Mouse (Mus musculus) CH12.LX (cell line): ENCODE measurements around the gene Kpna3. TPM values are rescaled to one million over a fixed set of nuclear protein-coding genes. Genes with fewer than 3 reads are reported as not detected.
A peak's percentile ranks its signal among the peaks of the same experiment; 100 is the strongest.

Experiments
- DNase-seq: peaks from one replicate; pipeline ENCODE4 v3.0.0-alpha.2; 2013; ENCODE audit errors: extremely low read depth
- H3K27ac ChIP-seq: 2 replicates; pipeline ENCODE4 v1.5.1; 2012; ENCODE audit warnings: low read depth, mild to moderate bottlenecking, control low read depth, moderate library complexity; ENCODE audit not compliant: insufficient read depth
- H3K27me3 ChIP-seq: replicated peaks from 2 replicates; pipeline ENCODE3; 2012; ENCODE audit warnings: inconsistent platforms
- H3K36me3 ChIP-seq, 2 experiments: replicated peaks in 1 of 2; 2 replicates each; pipeline versions ENCODE3 to v1.6.1; 2012; ENCODE audit warnings: inconsistent platforms in 1 of 2, low read length in 1 of 2, mild to moderate bottlenecking in 1 of 2, mixed read lengths in 1 of 2, moderate library complexity in 1 of 2; ENCODE audit not compliant: control insufficient read depth in 1 of 2, insufficient read depth in 1 of 2
- H3K4me1 ChIP-seq, 2 experiments: 2 replicates each; pipeline ENCODE4 v1.6.1; 2012; ENCODE audit warnings: inconsistent platforms in 1 of 2, moderate library complexity in 1 of 2; ENCODE audit not compliant: insufficient read depth in 2 of 2, control insufficient read depth in 1 of 2
- H3K4me2 ChIP-seq: 2 replicates; pipeline ENCODE4 v1.6.1; 2012; ENCODE audit warnings: low read depth, mild to moderate bottlenecking, control low read depth; ENCODE audit not compliant: poor library complexity, insufficient read depth, severe bottlenecking
- H3K4me3 ChIP-seq, 3 experiments: fragments of 150-350 bp in 1 of 3; sonication (generic) in 1 of 3; replicated peaks in 1 of 3; 2 replicates each; pipeline versions ENCODE3 to v1.5.1; 2011 to 2012; ENCODE audit warnings: low read depth in 2 of 3, low read length in 2 of 3, mild to moderate bottlenecking in 2 of 3, moderate library complexity in 2 of 3, control low read depth in 1 of 3, improper control_type of control experiment in 1 of 3, inconsistent platforms in 1 of 3, mixed read lengths in 1 of 3; ENCODE audit not compliant: poor library complexity in 1 of 3
- H3K79me2 ChIP-seq: replicated peaks from 2 replicates; pipeline ENCODE4 v1.6.1; 2012; ENCODE audit warnings: mild to moderate bottlenecking, moderate library complexity; ENCODE audit not compliant: control insufficient read depth, poor library complexity, insufficient read depth, severe bottlenecking; ENCODE audit errors: extremely low read depth
- H3K9ac ChIP-seq: 2 replicates; pipeline ENCODE4 v1.6.1; 2012; ENCODE audit warnings: low read depth, mild to moderate bottlenecking, control low read depth, moderate library complexity; ENCODE audit not compliant: insufficient read depth
- H3K9me3 ChIP-seq: replicated peaks from 2 replicates; pipeline ENCODE3; 2012; ENCODE audit warnings: low read length, inconsistent platforms, mixed read lengths
- BHLHE40 ChIP-seq: IDR thresholded peaks from 2 replicates; pipeline ENCODE4 v1.6.1; 2011; ENCODE audit warnings: mild to moderate bottlenecking, low read depth, low read length, improper control_type of control experiment
- CHD1 ChIP-seq: IDR thresholded peaks from 2 replicates; pipeline ENCODE4 v1.6.1; 2012; ENCODE audit warnings: low read depth, low read length, improper control_type of control experiment, inconsistent platforms
- CHD2 ChIP-seq: IDR thresholded peaks from 2 replicates; pipeline ENCODE4 v1.6.1; 2011; ENCODE audit warnings: low read length, improper control_type of control experiment
- CTCF ChIP-seq, 2 experiments: IDR thresholded peaks in 1 of 2; conservative IDR thresholded peaks in 1 of 2; 2 replicates each; pipeline ENCODE4 v1.5.1; 2011 to 2012; ENCODE audit warnings: low read depth in 2 of 2, low read length in 2 of 2, improper control_type of control experiment in 1 of 2, inconsistent platforms in 1 of 2, mild to moderate bottlenecking in 1 of 2, moderate library complexity in 1 of 2
- E2F4 ChIP-seq: IDR thresholded peaks from 2 replicates; pipeline ENCODE4 v1.6.1; 2011; ENCODE audit warnings: low read depth, low read length, improper control_type of control experiment; ENCODE audit not compliant: insufficient replicate concordance
- ELF1 ChIP-seq: IDR thresholded peaks from 2 replicates; pipeline ENCODE4 v1.6.1; 2014; ENCODE audit warnings: low read depth, mild to moderate bottlenecking, inconsistent platforms, low read length, improper control_type of control experiment
- ETS1 ChIP-seq: conservative IDR thresholded peaks from 2 replicates; pipeline ENCODE4 v1.6.1; 2012; ENCODE audit warnings: low read depth, mild to moderate bottlenecking, inconsistent platforms, low read length, improper control_type of control experiment, moderate library complexity
- HCFC1 ChIP-seq: IDR thresholded peaks from 2 replicates; pipeline ENCODE4 v1.6.1; 2012; ENCODE audit warnings: low read depth, mild to moderate bottlenecking, inconsistent platforms, low read length, improper control_type of control experiment
- IRF4 ChIP-seq: IDR thresholded peaks from 2 replicates; pipeline ENCODE4 v1.6.1; 2014; ENCODE audit warnings: low read depth, mild to moderate bottlenecking, inconsistent platforms, low read length, improper control_type of control experiment
- KAT2A ChIP-seq: IDR thresholded peaks from 2 replicates; pipeline ENCODE4 v1.6.1; 2012; ENCODE audit warnings: low read length, improper control_type of control experiment, inconsistent platforms; ENCODE audit not compliant: insufficient replicate concordance
- MAFK ChIP-seq: IDR thresholded peaks from 2 replicates; pipeline ENCODE4 v1.6.1; 2011; ENCODE audit warnings: low read length, improper control_type of control experiment; ENCODE audit not compliant: insufficient replicate concordance
- MAX ChIP-seq: IDR thresholded peaks from 2 replicates; pipeline ENCODE4 v1.6.1; 2011; ENCODE audit warnings: low read length, improper control_type of control experiment
- MEF2A ChIP-seq: IDR thresholded peaks from 2 replicates; pipeline ENCODE4 v1.6.1; 2014; ENCODE audit warnings: low read depth, mild to moderate bottlenecking, inconsistent platforms, low read length, improper control_type of control experiment, borderline replicate concordance
- MXI1 ChIP-seq: IDR thresholded peaks from 2 replicates; pipeline ENCODE4 v1.6.1; 2011; ENCODE audit warnings: mild to moderate bottlenecking, low read depth, low read length, improper control_type of control experiment
- NELFE ChIP-seq: IDR thresholded peaks from 2 replicates; pipeline ENCODE4 v1.6.1; 2011; ENCODE audit warnings: low read depth, low read length, improper control_type of control experiment
- NRF1 ChIP-seq: IDR thresholded peaks from 2 replicates; pipeline ENCODE4 v1.6.1; 2014; ENCODE audit warnings: low read depth, mild to moderate bottlenecking, inconsistent platforms, low read length, improper control_type of control experiment, moderate library complexity
- POLR2A ChIP-seq: IDR thresholded peaks from 2 replicates; pipeline ENCODE4 v1.6.1; 2011; ENCODE audit warnings: low read depth, mild to moderate bottlenecking, improper control_type of control experiment, low read length
- POLR2AphosphoS2 ChIP-seq: IDR thresholded peaks from 2 replicates; pipeline ENCODE4 v1.6.1; 2011; ENCODE audit warnings: low read depth, low read length, improper control_type of control experiment
- RCOR1 ChIP-seq: conservative IDR thresholded peaks from 2 replicates; pipeline ENCODE4 v1.6.1; 2012; ENCODE audit warnings: low read depth, mild to moderate bottlenecking, inconsistent platforms, low read length, improper control_type of control experiment
- SIN3A ChIP-seq: IDR thresholded peaks from 2 replicates; pipeline ENCODE4 v1.6.1; 2012; ENCODE audit warnings: low read length, improper control_type of control experiment, inconsistent platforms
- USF1 ChIP-seq: IDR thresholded peaks from 2 replicates; pipeline ENCODE4 v1.6.1; 2014; ENCODE audit warnings: low read depth, mild to moderate bottlenecking, inconsistent platforms, low read length, improper control_type of control experiment
- ZC3H11A ChIP-seq: IDR thresholded peaks from 2 replicates; pipeline ENCODE4 v1.6.1; 2012; ENCODE audit warnings: low read depth, mild to moderate bottlenecking, inconsistent platforms, low read length, improper control_type of control experiment
- ZNF384 ChIP-seq: IDR thresholded peaks from 2 replicates; pipeline ENCODE4 v1.6.1; 2012; ENCODE audit warnings: low read depth, low read length, improper control_type of control experiment, inconsistent platforms
- dilution Hi-C: fragments of 300-500 bp; cut with MboI; formaldehyde crosslinking; loops from 2 replicates; pipeline ENCODE4 v1.14.3; 2020; ENCODE audit warnings: low sequenced_read_pairs; ENCODE audit not compliant: extremely low pct_unique_long_range_greater_than_20kb, extremely low pct_ligation_motif_present
- in situ Hi-C: fragments of 300-500 bp; cut with MboI; formaldehyde crosslinking; loops from 3 replicates; pipeline ENCODE4 v1.14.3; 2019; ENCODE audit warnings: low sequenced_read_pairs, low pct_ligation_motif_present, low pct_unique_long_range_greater_than_20kb, mixed read lengths
- polyA plus RNA-seq: library from polyadenylated mRNA; unstranded; fragments of >175 nt; gene quantifications from 2 replicates; pipeline ENCODE4 v1.2.1, GENCODE M21; 2012; ENCODE audit warnings: low read depth; ENCODE audit not compliant: insufficient read length
- total RNA-seq, 2 experiments: library from RNA; depleted of rRNA; stranded (reverse); fragments of 300-350 nt in 1 of 2; fragments of >200 nt in 1 of 2; gene quantifications; 2 replicates each; pipeline ENCODE4 v1.2.3; 2012 to 2014

Kpna3 gene
- total and polyA plus RNA-seq, 3 experiments, result 21.3 to 85.9 (median 75.4) TPM

DNA sequence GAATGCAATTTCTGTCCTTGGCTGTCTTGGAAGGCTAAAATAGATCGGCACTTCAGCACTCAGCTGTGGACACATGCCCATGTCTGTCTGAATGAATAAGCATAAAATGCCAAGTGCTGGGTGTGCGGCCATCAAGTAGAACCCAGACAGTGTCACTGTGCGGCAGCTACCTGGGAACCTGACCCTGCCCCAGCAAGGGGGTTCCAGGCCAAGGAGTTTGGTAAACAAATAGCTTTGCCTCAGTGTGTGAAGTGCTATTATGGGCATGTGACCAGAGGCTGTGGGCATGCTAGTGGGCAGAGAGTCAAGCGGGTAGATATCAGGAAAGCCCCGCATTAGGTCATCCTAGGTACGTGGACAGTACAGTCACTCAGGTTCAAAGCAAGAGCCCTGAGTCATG lies 8.1 kb upstream of the Kpna3 start:
- no peaks in the 10 kb centered on the region for H3K9me3 ChIP-seq
- peaks cover 4 to 8% of the 10 kb centered on the region in 2 experiments for H3K4me1 ChIP-seq
- no peak overlapping the region for H3K27ac ChIP-seq
- H3K4me2 ChIP-seq, result peak overlapping the region; percentile 27; the same call in 1 of the 2 replicates
- H3K27me3 ChIP-seq, result no peaks in the 10 kb centered on the region
- no peaks in the 10 kb centered on the region for H3K79me2 ChIP-seq
- H3K4me3 ChIP-seq, result no peak overlapping the region
- TF ChIP-seq USF1 (peak; percentile 19), CTCF (conservative IDR thresholded peaks at IDR 0.05 in 1 of 2, IDR thresholded peaks at IDR 0.05 in 1 of 2; ENCODE audit: low read depth in 2 of 2, low read length in 2 of 2) (no peak)
- H3K9ac ChIP-seq, result no peak overlapping the region
- no peaks in the 10 kb centered on the region for H3K36me3 ChIP-seq
- dilution Hi-C loops, result no loop called here
- no peak for DNase-seq
- in situ Hi-C loops, result no loop called here

DNA sequence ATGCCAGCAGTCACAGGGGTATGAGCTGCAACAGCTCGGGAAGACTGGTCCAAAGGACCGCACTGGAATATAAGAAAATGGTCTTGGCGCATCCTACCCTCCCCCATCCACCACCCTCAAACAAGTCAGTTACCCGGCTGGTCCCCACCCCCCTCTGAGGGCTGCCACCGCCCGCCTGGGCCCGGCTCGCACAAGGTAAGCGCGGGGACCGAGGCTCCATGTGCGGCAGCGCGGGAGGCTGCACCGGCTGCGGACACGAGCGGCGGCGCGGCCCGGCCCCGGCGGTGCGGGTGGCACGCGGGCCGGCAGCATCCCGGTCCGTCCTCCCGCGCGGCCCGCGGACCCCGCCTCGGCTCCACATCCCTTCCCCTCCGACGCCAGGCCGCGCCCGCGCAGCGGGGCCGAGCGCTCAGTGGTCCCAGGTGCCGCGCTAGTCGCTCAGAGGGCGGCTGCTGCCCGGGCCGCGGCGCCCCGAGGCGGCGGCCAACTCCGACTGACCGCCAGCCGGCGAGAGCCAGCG lies 473 bp downstream of the Kpna3 start:
- Histone ChIP-seq H3K79me2 (peaks cover 30% of the 10 kb centered on the region), H3K27me3 (no peaks in the 10 kb centered on the region), H3K9ac (peak overlapping the region; percentile 31), H3K9me3 (no peaks in the 10 kb centered on the region), H3K4me1 (peaks cover 0 to 35% of the 10 kb centered on the region in 2 experiments; a peak in 3 of 4 replicates), H3K4me3 (peak overlapping the region; percentile 82 to 95 (median 89)), H3K36me3 (peaks cover 0 to 10% of the 10 kb centered on the region in 2 experiments), H3K27ac (peak overlapping the region; percentile 59; the same call in 1 of the 2 replicates), H3K4me2 (peak overlapping the region; percentile 68)
- TF ChIP-seq CHD2, result 0 out of 2 replicates have a peak, but pooled peaks have one; percentile 11
- TF ChIP-seq MAX, result no peak
- TF ChIP-seq MXI1, result peak; percentile 33; the same call in 1 of the 2 replicates
- 0 out of 2 replicates have a peak, but pooled peaks have one; percentile 32 for TF ChIP-seq SIN3A
- no peak for TF ChIP-seq KAT2A
- dilution Hi-C loops, result no loop called here
- in situ Hi-C loops, result no loop called here
- peak; percentile 53 for DNase-seq

DNA sequence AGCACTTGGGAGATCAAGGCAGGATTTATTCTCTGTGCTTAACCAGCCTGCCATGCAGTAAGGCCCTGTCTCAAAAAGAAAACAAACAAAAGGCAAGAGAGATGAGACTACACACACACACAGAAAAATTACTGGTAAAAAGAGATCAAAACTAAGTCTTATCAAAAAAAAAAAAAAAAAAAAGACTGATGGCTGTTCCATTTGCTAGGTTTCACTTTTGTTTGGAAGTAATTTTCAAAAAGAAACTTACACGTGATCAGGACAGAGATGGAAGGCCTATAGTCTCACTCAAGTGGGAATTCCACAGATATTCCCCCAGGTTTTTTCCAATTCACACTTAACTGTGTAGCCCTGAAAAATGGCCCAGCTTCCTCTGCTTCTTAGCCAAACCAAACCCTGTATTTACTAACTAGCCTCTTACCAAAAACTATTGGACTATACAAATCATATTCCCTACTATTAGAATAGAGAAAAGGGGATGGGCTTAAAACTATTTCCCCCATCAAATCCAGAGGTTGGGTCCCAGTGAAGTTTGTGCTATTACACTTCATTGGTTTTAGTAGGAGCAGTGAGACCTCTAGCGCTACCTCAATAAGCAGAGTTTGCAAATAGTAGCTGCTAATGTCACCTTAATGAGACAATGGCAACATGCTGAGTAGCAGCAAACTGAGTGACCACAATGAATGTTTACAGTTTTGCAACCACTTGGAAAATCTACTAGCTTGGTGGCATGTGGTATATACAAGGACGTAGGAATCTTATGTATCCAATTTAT lies 1.3 kb downstream of the Kpna3 start:
- peak overlapping the region; percentile 31 for H3K9ac ChIP-seq
- dilution Hi-C loops, result no loop called here
- TF ChIP-seq MEF2A (no peak), CHD2 (no peak), HCFC1 (no peak), ETS1 (no peak), ELF1 (no peak), NELFE (no peak), CHD1 (no peak), E2F4 (no peak), POLR2AphosphoS2 (no peak), NRF1 (no peak), MAFK (no peak), BHLHE40 (peak; percentile 19; the same call in 1 of the 2 replicates), POLR2A (no peak), USF1 (no peak), KAT2A (no peak), ZNF384 (peak; percentile 65; the same call in 1 of the 2 replicates), ZC3H11A (no peak), RCOR1 (no peak), SIN3A (0 out of 2 replicates have a peak, but pooled peaks have one; percentile 10), IRF4 (no peak)

More for the DNA sequence above, 1.3 kb downstream of the Kpna3 start:
- in situ Hi-C loops, result no loop called here
- Histone ChIP-seq H3K9me3 (no peaks in the 10 kb centered on the region), H3K27me3 (no peaks in the 10 kb centered on the region), H3K4me3 (peak overlapping the region; percentile 37 to 95 (median 89)), H3K36me3 (peaks cover 0 to 12% of the 10 kb centered on the region in 2 experiments), H3K79me2 (peaks cover 30% of the 10 kb centered on the region), H3K4me1 (peaks cover 0 to 35% of the 10 kb centered on the region in 2 experiments; a peak in 3 of 4 replicates), H3K27ac (no peak overlapping the region), H3K4me2 (peak overlapping the region; percentile 68)
- DNase-seq, result no peak
